23 mouse cellular contexts compared by ENCODE assay signal in the genomic region with DNA sequence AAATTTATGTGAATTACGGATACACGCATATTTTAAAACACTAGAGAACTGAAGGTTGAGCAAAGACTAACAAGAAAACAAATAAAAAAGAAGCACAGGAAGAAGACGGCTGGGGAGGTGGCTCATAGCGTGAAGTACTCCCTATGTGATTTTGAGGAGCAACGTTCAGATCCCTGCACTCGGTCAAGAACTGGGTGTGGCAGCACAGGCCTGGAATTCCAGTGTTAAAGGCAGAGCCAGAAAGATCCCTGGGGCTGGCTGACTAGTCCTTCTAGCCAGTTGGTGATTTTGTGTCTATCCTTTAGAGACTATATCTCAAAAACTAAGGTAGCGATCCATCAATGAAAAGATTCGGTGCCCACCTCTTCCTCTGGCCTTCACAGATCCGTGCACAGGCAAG. TPM values are rescaled to one million over a fixed set of nuclear protein-coding genes. Genes with fewer than 3 reads are reported as not detected.
DNase-seq lines count a peak whose midpoint lies in the region; ATAC-seq and TF ChIP-seq lines count a peak whose summit lies in the region.
"Had no signal": no experiment of that assay in that cellular context is flagged by ENCODE, and none has a peak within 500 bp of the region (broad histone marks: within the 10 kb centered on the region; RNA-seq: fewer than 3 reads in every experiment).

No protein-coding gene starts in this region.

- H3K9ac ChIP-seq in lung, embryonic 16.5 days (ENCODE audit: low read length), result no peak overlapping the region
- H3K9ac ChIP-seq: heart, embryonic 15.5 days; hindbrain, embryonic 12.5 days had no signal

- intact Hi-C loops in gastrocnemius, adult 2 months (cut with DNase I), result no loop called here

- TF ChIP-seq CTCF in gastrocnemius, adult 2 months (IDR thresholded peaks at IDR 0.05), result no peak
- TF ChIP-seq CTCF in lung, adult 2 months (IDR thresholded peaks at IDR 0.05; ENCODE audit: insufficient read depth, low read length), result no peak

- no peaks in the 10 kb centered on the region for H3K36me3 ChIP-seq in lung, embryonic 16.5 days (ENCODE audit: control insufficient read depth, insufficient read depth, low read length)
- H3K36me3 ChIP-seq in embryonic facial prominence, embryonic 10.5 days (replicated peaks), result 0 out of 2 replicates have a peak, but pooled peaks cover 2% of the 10 kb centered on the region
- H3K36me3 ChIP-seq: forebrain, embryonic 10.5 days; hindbrain, embryonic 12.5 days had no signal

- H3K9me3 ChIP-seq in lung, embryonic 16.5 days (ENCODE audit: control insufficient read depth, low read length), result no peaks in the 10 kb centered on the region
- H3K9me3 ChIP-seq in embryonic facial prominence, embryonic 10.5 days, result no peaks in the 10 kb centered on the region
- H3K9me3 ChIP-seq: heart, embryonic 15.5 days; hindbrain, embryonic 12.5 days had no signal

- peak overlapping the region; percentile 39 for H3K27ac ChIP-seq in gastrocnemius, adult 2 months
- no peak overlapping the region for H3K27ac ChIP-seq in lung, embryonic 16.5 days (ENCODE audit: low read length)
- H3K27ac ChIP-seq in embryonic facial prominence, embryonic 10.5 days (replicated peaks), result no peak overlapping the region
- H3K27ac ChIP-seq: forebrain, embryonic 10.5 days; heart, adult 2 months; heart, embryonic 15.5 days; hindbrain, embryonic 12.5 days had no signal

- 71% methylated on average over 9 of the region's 9 CpGs for WGBS in lung, embryonic 16.5 days
- whole genome bisulfite sequencing in lung, adult 2 months, result 64% methylated on average over 9 of the region's 9 CpGs
- WGBS in embryonic facial prominence, embryonic 10.5 days, result 87% methylated on average over 9 of the region's 9 CpGs

- no peak for TF ChIP-seq POLR2A in lung, adult 2 months (IDR thresholded peaks at IDR 0.05; ENCODE audit: borderline replicate concordance, extremely low read depth, low read depth, low read length)

- peaks cover 3% of the 10 kb centered on the region; the same call in 1 of the 2 replicates for H3K4me1 ChIP-seq in lung, embryonic 16.5 days (replicated peaks; ENCODE audit: control insufficient read depth, insufficient read depth, low read length)
- H3K4me1 ChIP-seq in lung, adult 2 months (ENCODE audit: control insufficient read depth, insufficient read depth, low read length), result peaks cover 2% of the 10 kb centered on the region; the same call in 1 of the 2 replicates
- H3K4me1 ChIP-seq in embryonic facial prominence, embryonic 10.5 days, result no peaks in the 10 kb centered on the region
- H3K4me1 ChIP-seq: forebrain, embryonic 10.5 days; hindbrain, embryonic 12.5 days had no signal

- ATAC-seq in lung, embryonic 16.5 days (ENCODE audit: low read depth), result 0 out of 2 replicates have a peak, but pooled peaks have one; percentile 36
- no peak for ATAC-seq in frontal cortex, adult (ENCODE audit: low TSS enrichment)
- ATAC-seq: forebrain, embryonic 14.5 days; hindbrain, embryonic 16.5 days; inflammation-experienced regulatory T-cells, adult 6 months; intestine, postnatal 0 days had no signal

- H3K4me2 ChIP-seq in lung, embryonic 16.5 days (ENCODE audit: low read depth, low read length), result no peak overlapping the region
- H3K4me2 ChIP-seq: heart, embryonic 11.5 days; heart, embryonic 15.5 days; hindbrain, embryonic 12.5 days had no signal

- DNase-seq in gastrocnemius, adult 2 months, result peak; percentile 47
- DNase-seq in gastrocnemius, adult 8-10 months (ENCODE audit: low spot score in 2 of 2), result no peak
- no peak for DNase-seq in lung, adult 2 months
- peak; percentile 40 for DNase-seq in 3134 (ENCODE audit: extremely low read depth, insufficient read length, low spot score)
- peak; percentile 76 for DNase-seq in ZHBTc4 (ENCODE audit: low read depth, low spot score)
- no peak for DNase-seq in embryonic facial prominence, embryonic 10.5 days (ENCODE audit: low spot score)
- DNase-seq: adrenal gland, postnatal 10 days; cerebellum, adult 11 months; cerebellum, adult 8-10 months; cerebellum, postnatal 36 days; heart, adult 2 months; heart, postnatal 36 days had no signal

- no peaks in the 10 kb centered on the region for H3K27me3 ChIP-seq in lung, embryonic 16.5 days (ENCODE audit: control insufficient read depth, insufficient read depth, low read depth, low read length)
- H3K27me3 ChIP-seq in embryonic facial prominence, embryonic 10.5 days (replicated peaks; ENCODE audit: low read depth, poor library complexity, severe bottlenecking), result no peaks in the 10 kb centered on the region
- H3K27me3 ChIP-seq: heart, embryonic 15.5 days; hindbrain, embryonic 12.5 days had no signal

- no peak overlapping the region for H3K4me3 ChIP-seq in gastrocnemius, adult 2 months
- no peak overlapping the region for H3K4me3 ChIP-seq in lung, embryonic 16.5 days (ENCODE audit: low read length)
- H3K4me3 ChIP-seq in lung, adult 2 months (replicated peaks; ENCODE audit: extremely low read depth, low read depth, low read length), result no peak overlapping the region
- no peak overlapping the region for H3K4me3 ChIP-seq in embryonic facial prominence, embryonic 10.5 days
- H3K4me3 ChIP-seq: erythroblast, embryonic 14.5 days; forebrain, embryonic 10.5 days; heart, adult 2 months; heart, embryonic 15.5 days; hindbrain, embryonic 12.5 days had no signal

RNA-seq across cellular contexts. Expression of gene Pdlim5, which starts 27.1 kb away (rescaled TPM):
- total RNA-seq in gastrocnemius, adult 2 months (2021), result 100 to 1,000 TPM; 585 to 709 TPM
- 100 to 1,000 TPM; 455 to 713 (median 513) TPM for total RNA-seq in gastrocnemius, adult 8-10 months (2022)
- polyA plus RNA-seq in lung, embryonic 16.5 days (2015; fragmentation: Nextera tagmentation; extraction: Ambion mirVana), result 28.3 and 33.4 TPM in 2 replicates
- polyA plus RNA-seq in lung, adult 2 months (2012; rRNA removed), result 43.5 and 52.6 TPM in 2 replicates
- 17.2 and 18.2 TPM in 2 replicates for polyA plus RNA-seq in embryonic facial prominence, embryonic 10.5 days (2016; fragmentation: Nextera tagmentation; extraction: Ambion mirVana)

Comparison
In these comparisons a context has a peak if more than half of its experiments do, and no peak if none do; other contexts are left out.
1. DNase-seq: peak in gastrocnemius, adult 2 months (single experiment), 3134 (single experiment) and ZHBTc4 (single experiment); none in gastrocnemius, adult 8-10 months (0 of 2), lung, adult 2 months (single experiment) and embryonic facial prominence, embryonic 10.5 days (single experiment).